Mouse (Mus musculus) embryonic facial prominence, embryonic 12.5 days (tissue): Measurements from ENCODE around the gene Mgll. TPM values are rescaled to one million over a fixed set of nuclear protein-coding genes. Genes with fewer than 3 reads are reported as not detected.
A peak's percentile ranks its signal among the peaks of the same experiment; 100 is the strongest.

Experiments used
- ATAC-seq: fragments of 200-750 bp; cut with Nextera tagmentation; 2 replicates; pipeline ENCODE4 v1.8.0; 2017; ENCODE audit not compliant: insufficient number of reproducible peaks, insufficient read depth, low FRiP score, low TSS enrichment
- H3K27ac ChIP-seq: fragments of 300-500 bp; sonication (generic); 2 replicates; pipeline ENCODE4 v1.5.1; 2016; ENCODE audit warnings: mild to moderate bottlenecking
- H3K27me3 ChIP-seq: fragments of 300-500 bp; sonication (generic); 2 replicates; pipeline ENCODE4 v1.6.1; 2016; ENCODE audit warnings: mild to moderate bottlenecking, moderate library complexity
- H3K36me3 ChIP-seq: fragments of 300-500 bp; sonication (generic); 2 replicates; pipeline ENCODE4 v1.6.1; 2016; ENCODE audit warnings: mild to moderate bottlenecking
- H3K4me1 ChIP-seq: fragments of 300-500 bp; sonication (generic); 2 replicates; pipeline ENCODE4 v1.6.1; 2016
- H3K4me2 ChIP-seq: fragments of 300-500 bp; sonication (generic); replicated peaks from 2 replicates; pipeline ENCODE4 v1.6.1; 2016; ENCODE audit warnings: mild to moderate bottlenecking, moderate library complexity
- H3K4me3 ChIP-seq: fragments of 300-500 bp; sonication (generic); 2 replicates; pipeline ENCODE4 v1.5.1; 2016; ENCODE audit warnings: mild to moderate bottlenecking
- H3K9ac ChIP-seq: fragments of 300-500 bp; sonication (generic); 2 replicates; pipeline ENCODE4 v1.6.1; 2016; ENCODE audit warnings: mild to moderate bottlenecking, moderate library complexity
- H3K9me3 ChIP-seq: fragments of 300-500 bp; sonication (generic); 2 replicates; pipeline ENCODE4 v1.6.1; 2016; ENCODE audit warnings: mild to moderate bottlenecking, moderate library complexity
- WGBS: fragments of 180-500 bp; shearing (Covaris S2); methylation state at CpG from one replicate; pipeline ENCODE4 v1.1.7; 2016; 5-methylcytosine and 5-hydroxymethylcytosine counted together
- polyA plus RNA-seq: library from polyadenylated mRNA; unstranded; fragments of >200 nt; fragmentation: Nextera tagmentation; extraction: Ambion mirVana; gene quantifications from 2 replicates; pipeline ENCODE4 v1.2.1, GENCODE M21; 2016

Gene Mgll
- polyA plus RNA-seq, 1 experiment from 2014 or later = 8.0 TPM

DNA sequence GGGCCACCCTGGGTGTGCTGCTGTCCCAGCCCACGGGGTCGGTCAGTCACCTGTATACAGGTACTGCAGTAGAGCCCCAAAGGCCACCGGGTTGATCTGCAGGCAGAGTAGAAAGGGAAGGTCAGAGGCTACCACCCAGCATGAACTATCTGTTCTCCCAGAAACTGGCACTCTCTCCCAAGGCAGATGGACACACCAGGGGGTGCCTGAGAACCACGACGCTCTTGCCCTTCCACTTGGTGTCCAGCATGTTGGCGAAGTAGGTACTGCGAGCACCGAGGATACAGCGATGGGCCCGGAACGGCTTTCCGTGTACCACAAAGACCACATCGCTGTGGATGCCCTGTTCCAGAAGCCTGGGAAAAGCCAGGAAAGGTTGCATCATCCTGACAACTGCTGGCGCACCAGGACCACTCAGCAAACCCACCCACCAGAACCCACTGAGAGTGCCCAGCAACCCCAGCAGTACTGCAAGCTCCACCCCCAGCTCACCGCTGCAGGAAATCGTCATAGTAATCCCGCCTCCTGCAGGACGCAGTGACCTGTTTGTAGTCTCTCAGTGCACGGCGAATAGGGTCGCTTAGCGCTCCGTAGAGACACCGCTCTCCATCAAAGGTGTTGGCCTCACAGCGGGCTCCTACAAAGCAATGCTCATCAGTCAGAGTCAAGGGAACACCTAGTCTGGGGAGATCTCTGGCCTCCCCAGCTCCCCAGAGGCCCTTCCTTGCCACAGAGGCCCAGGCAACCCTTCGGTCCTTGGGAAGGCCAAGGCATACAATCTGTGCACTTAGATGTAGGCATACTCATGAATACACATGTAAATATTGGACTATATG is 115.1 kb downstream of the Mgll start:
- H3K36me3 ChIP-seq = peaks cover 40% of the 10 kb centered on the region
- H3K9me3 ChIP-seq = no peaks in the 10 kb centered on the region
- H3K4me1 ChIP-seq = peaks cover 16% of the 10 kb centered on the region
- 81% methylated on average over 26 of the region's 26 CpGs for WGBS
- no peak for ATAC-seq
- no peak overlapping the region for H3K9ac ChIP-seq
- H3K4me3 ChIP-seq = no peak overlapping the region
- no peak overlapping the region for H3K27ac ChIP-seq
- no peaks in the 10 kb centered on the region for H3K27me3 ChIP-seq
- no peak overlapping the region for H3K4me2 ChIP-seq

DNA sequence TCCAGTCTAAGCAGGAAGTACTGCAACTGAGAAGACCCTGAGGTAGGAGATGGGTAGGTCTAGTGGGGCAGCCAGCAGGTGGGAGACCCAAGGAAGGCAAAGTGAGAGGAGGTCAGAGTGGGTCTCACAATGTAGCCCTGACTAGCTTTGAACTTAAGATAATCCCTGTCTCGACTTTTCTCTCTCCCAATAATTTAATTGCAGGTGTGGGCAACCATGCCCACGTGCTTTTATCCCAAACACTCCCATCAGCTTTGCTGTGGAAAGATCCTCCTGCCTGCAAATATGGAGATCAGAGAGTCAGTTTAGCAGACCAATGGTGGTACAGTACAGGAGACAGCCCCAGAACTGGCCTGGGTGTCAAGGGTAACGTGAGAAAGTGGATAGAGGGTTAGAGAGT is 116.0 kb downstream of the Mgll start:
- Histone ChIP-seq H3K4me2 (peak overlapping the region; percentile 88; the same call in 1 of the 2 replicates), H3K4me3 (no peak overlapping the region; the same call in 1 of the 2 replicates), H3K4me1 (peaks cover 16% of the 10 kb centered on the region), H3K9me3 (no peaks in the 10 kb centered on the region), H3K9ac (no peak overlapping the region), H3K27ac (no peak overlapping the region), H3K36me3 (peaks cover 43% of the 10 kb centered on the region), H3K27me3 (no peaks in the 10 kb centered on the region)
- ATAC-seq = no peak
- 79% methylated on average over 3 of the region's 3 CpGs for WGBS

DNA sequence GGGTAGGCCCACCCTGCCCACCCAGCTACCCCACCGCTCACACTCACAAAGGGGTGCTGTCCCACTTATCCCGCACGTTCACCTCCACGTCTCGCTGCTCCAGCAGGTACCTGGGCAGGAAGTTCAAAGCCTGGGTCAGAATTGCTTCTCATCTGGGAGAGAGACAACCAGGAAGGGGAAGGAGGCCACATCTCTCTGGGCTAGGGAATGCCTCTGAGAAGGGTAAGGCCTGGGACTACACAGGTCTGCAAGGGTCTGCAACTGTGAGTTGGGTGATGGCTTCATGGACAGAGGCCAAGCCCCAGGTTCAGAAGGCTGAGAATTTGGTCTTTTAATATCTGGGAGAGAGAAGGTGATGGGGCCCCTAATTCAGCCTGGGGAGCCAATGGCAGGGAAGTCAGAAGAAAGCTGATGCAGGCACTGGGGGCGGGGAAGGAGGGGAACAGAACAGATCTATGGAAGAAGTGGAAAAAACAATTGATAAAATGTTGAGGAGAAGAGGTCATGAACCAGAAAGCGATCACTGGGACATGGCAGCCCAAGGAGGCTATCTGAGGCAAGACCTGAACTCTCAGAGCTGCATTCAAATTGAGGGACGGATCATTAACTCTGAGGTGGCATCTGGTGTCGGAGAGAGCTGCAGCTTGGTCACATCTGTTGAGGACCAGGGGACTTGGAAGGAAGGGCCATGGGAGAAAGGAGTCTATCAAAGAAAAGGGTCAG is 116.7 kb downstream of the Mgll start:
- peaks cover 39% of the 10 kb centered on the region for H3K36me3 ChIP-seq
- peaks cover 16% of the 10 kb centered on the region for H3K4me1 ChIP-seq
- H3K9me3 ChIP-seq = no peaks in the 10 kb centered on the region
- H3K27ac ChIP-seq = peak overlapping the region; percentile 61
- H3K4me2 ChIP-seq = peak overlapping the region; percentile 88
- no peak for ATAC-seq
- H3K9ac ChIP-seq = peak overlapping the region; percentile 81
- WGBS = 57% methylated on average over 9 of the region's 9 CpGs
- peak overlapping the region; percentile 88 for H3K4me3 ChIP-seq
- H3K27me3 ChIP-seq = no peaks in the 10 kb centered on the region

DNA sequence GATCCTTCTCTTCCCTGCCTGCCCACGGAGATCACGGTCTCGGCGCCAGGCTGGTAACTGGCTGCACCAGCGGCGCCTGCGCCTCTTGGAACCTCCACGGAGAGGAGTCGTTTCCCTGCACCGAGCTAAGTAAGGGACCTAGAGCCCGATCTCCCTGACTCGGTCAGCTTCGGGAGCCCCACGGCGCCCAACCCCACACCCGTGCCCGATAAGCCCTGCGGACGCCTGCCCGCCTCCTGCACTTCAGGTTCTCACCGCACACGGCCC is 117.2 kb downstream of the Mgll start:
- peak overlapping the region; percentile 88 for H3K4me2 ChIP-seq
- H3K4me1 ChIP-seq = peaks cover 16% of the 10 kb centered on the region
- peak overlapping the region; percentile 88 for H3K4me3 ChIP-seq
- H3K9ac ChIP-seq = peak overlapping the region; percentile 81
- H3K27ac ChIP-seq = peak overlapping the region; percentile 61
- H3K27me3 ChIP-seq = no peaks in the 10 kb centered on the region
- H3K36me3 ChIP-seq = peaks cover 34% of the 10 kb centered on the region
- WGBS = under 1% methylated on average over 22 of the region's 22 CpGs
- peak; percentile 25 for ATAC-seq
- no peaks in the 10 kb centered on the region for H3K9me3 ChIP-seq

DNA sequence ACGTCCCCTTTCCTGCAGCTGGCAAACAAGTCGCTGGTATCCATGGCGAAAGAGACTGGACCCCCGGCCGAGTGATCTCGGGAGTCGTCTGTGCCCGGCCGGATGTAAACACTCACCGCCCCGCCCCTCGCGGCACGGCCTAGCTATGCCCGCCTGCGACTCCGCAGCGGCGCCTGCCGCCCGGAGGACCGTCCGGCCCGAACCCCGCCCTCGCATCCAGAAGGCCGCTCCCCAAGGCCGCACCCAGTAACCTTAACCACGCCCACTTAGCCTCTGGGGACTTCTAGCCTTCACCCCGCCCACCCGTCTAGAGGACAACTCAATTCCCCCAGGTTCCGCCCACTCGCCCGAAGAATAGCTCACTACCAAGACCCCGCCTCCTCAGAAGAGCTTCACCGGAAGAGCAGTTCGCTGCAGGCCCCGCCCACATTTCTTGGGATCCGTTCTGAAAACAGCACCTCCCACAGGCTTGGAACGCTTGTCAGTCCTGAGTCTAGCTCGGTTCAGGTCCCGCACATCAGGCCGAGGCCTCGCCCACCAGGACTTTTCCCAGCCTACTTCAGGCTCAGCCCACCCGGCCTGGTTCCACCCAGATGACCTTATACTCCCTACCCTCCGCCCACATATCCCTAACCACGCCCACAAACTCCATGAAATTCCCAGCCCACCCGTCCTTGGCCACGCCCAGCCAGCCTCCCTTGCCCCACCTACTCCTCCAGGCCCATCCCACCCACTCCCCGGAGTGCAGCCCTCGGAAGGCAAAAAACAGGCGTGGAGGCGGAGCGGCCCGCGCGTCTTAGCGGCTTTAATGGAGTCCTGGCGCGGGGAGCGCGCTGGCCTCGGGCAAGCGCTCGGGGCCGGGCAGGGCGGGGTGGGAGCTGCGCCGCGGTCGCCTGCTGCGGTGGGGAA is 117.8 kb downstream of the Mgll start, which contains the start of gene Abtb1:
Gene Abtb1 (minus strand): TSS at position 204 of the 909 bp plus-strand sequence.
- H3K36me3 ChIP-seq = peaks cover 28% of the 10 kb centered on the region
- H3K4me3 ChIP-seq = peak within 1 kb of the TSS; percentile 88
- H3K4me2 ChIP-seq = peak within 1 kb of the TSS; percentile 88
- H3K9me3 ChIP-seq = no peaks in the 10 kb centered on the region
- under 1% methylated on average over 70 of the region's 72 CpGs for WGBS
- H3K27ac ChIP-seq = peak within 1 kb of the TSS; percentile 80
- peak within 1 kb of the TSS; percentile 81 for H3K9ac ChIP-seq
- peaks cover 16% of the 10 kb centered on the region for H3K4me1 ChIP-seq
- ATAC-seq = peak; percentile 96
- H3K27me3 ChIP-seq = no peaks in the 10 kb centered on the region

DNA sequence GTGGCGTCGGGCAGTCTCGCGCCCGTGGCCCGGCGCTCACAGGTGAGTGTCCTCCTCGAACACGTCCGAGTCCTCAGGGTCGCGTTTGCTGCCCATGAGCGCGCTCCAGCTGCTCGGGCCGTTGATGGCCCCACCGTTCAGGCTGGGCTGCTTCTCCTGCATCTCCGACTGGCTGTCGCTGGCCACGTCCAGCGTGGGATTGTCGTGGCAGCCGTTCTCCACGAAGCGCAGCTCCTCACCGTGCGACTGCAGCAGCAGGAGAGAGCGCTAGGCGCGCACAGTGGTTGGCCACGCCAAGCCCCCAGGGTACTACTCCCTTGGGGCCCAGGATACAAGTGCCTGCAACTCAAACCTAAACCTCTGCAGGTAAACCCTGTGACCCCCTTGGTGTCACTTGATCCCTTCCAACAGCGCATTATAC is 118.5 kb downstream of the Mgll start:
- under 1% methylated on average over 32 of the region's 32 CpGs for WGBS
- peaks cover 22% of the 10 kb centered on the region for H3K36me3 ChIP-seq
- H3K27me3 ChIP-seq = no peaks in the 10 kb centered on the region
- no peaks in the 10 kb centered on the region for H3K9me3 ChIP-seq
- peak overlapping the region; percentile 88 for H3K4me2 ChIP-seq
- ATAC-seq = peak; percentile 2; the same call in 1 of the 2 replicates
- H3K4me3 ChIP-seq = peak overlapping the region; percentile 88
- H3K4me1 ChIP-seq = peaks cover 16% of the 10 kb centered on the region
- H3K9ac ChIP-seq = peak overlapping the region; percentile 72
- H3K27ac ChIP-seq = peak overlapping the region; percentile 80

DNA sequence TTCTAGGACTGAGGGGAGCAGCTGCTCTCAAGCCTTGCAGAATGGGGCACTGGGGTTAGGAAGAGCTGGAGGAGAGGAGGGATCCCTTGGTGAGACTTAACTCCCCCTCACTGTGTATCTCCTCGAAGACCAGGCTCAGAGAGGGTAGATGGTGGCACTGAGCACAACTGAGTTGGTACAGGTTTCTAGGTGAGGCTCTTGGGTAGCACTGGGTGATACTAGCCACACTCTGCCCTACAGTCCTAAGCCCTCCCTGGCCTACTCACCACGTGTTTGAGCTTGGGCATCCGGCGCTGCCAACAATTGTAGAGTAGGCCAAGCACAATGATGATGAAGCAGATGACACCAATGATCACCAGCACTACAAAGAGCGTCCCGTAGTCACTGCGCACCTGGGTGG is 119.0 kb downstream of the Mgll start:
- Histone ChIP-seq H3K27ac (0 out of 2 replicates have a peak overlapping the region, but pooled peaks have one; percentile 80), H3K27me3 (no peaks in the 10 kb centered on the region), H3K9ac (peak overlapping the region; percentile 72), H3K36me3 (peaks cover 17% of the 10 kb centered on the region), H3K4me3 (peak overlapping the region; percentile 88), H3K4me1 (peaks cover 16% of the 10 kb centered on the region), H3K4me2 (peak overlapping the region; percentile 88), H3K9me3 (no peaks in the 10 kb centered on the region)
- no peak for ATAC-seq
- 70% methylated on average over 7 of the region's 7 CpGs for WGBS

DNA sequence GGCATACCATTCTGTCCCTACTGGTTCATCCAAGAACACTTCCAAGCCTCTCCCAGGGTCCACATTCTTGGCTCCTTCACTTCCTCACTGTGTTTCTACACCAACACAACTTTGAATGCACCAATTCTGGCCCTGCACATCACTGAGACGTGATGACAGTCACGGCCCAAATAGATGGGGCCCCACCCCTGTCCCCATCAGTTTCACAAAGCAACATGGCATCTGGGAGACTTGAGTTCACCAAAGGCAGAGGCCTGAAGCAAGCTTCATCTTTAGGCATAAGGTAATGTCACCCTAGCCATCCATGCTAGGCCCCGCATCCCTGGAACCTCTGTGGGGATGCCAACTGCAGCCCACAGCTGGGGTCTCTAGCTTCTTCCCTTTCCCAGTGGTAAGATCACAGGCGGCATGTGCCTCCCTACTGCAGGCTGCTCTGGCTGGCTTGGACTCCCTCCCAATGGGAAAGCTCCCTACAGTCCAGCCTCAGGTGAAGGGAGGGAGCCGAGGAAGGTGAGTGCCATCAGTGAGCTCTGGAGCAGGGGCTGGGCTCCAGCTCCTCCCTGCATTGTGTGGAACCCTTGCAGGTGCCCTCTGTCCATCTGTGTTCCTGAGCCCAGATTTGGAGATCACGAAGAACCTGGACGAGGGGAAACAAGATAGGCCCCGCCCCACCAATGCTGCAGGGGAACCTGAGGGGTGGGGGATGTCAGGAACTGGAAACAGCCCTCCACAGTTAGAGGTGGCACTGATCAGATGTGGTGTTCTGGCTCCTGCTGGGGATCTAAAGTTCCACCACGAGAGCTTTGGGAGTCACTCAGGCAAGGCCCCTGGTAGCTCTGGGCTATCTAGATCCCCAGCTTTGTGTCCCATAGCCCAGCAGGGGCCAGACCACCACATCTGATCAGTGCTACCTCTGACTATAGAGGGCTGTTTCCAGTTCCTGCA is 119.8 kb downstream of the Mgll start:
- Histone ChIP-seq H3K4me2 (no peak overlapping the region), H3K27me3 (no peaks in the 10 kb centered on the region), H3K9ac (no peak overlapping the region), H3K9me3 (no peaks in the 10 kb centered on the region), H3K36me3 (peaks cover 15% of the 10 kb centered on the region), H3K27ac (no peak overlapping the region), H3K4me3 (no peak overlapping the region), H3K4me1 (peaks cover 16% of the 10 kb centered on the region)
- ATAC-seq = no peak
- 74% methylated on average over 9 of the region's 9 CpGs for WGBS

DNA sequence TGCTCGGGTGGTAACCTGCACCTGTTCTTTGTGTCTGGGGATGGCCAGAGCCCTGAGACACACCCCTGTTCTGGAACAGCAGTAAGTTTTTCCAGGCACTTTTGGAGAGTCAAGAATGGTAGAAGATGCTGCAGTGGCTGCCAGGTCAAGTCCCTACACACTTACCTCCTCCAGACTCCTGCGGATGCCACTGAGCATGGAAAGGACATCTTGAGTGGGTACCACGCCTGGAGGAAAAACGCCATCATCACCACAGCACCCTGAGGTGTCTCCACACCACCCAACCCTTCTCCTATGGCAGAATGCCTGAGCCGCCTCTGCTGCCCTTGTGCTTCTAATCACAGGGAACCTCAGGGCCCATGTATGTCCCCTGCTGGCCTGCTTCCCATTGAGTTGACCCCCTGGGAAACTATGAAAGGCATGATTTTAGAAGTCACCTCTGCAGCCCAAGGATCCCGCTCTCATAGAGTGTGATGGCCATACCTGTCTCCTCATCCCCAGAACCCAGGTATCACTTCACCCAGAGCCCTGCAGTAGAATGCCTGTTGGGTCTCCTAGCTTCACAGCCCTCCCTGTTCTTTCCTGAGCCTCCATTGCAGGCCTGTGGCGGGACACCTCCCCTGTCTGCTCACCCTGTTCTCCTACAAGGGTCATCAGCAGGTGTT is 120.8 kb downstream of the Mgll start:
- ATAC-seq = no peak
- Histone ChIP-seq H3K27me3 (no peaks in the 10 kb centered on the region), H3K9me3 (no peaks in the 10 kb centered on the region), H3K36me3 (peaks cover 16% of the 10 kb centered on the region), H3K9ac (no peak overlapping the region), H3K4me2 (no peak overlapping the region), H3K4me3 (no peak overlapping the region), H3K27ac (no peak overlapping the region), H3K4me1 (peaks cover 16% of the 10 kb centered on the region)
- 78% methylated on average over 7 of the region's 7 CpGs for WGBS

DNA sequence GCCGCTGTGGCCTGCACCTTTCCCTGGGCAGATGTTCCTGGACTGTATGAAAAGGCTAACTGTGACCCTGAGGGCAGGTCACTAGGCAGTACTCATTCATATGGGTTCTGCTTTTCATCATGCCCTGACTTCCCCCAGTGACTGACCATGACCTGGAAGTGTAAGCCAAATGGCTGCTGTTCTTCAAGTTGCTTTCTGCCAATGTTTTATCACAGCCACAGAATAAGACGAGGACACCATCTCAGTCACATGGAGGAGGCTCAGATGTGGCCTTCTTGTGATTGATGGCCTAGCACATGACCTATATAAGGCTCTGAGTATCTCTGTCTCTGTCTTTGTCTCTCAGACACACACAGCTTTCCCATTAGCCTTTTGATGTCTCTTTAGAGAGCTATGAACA is 123.4 kb downstream of the Mgll start:
- Histone ChIP-seq H3K4me1 (peaks cover 6% of the 10 kb centered on the region), H3K27me3 (no peaks in the 10 kb centered on the region), H3K36me3 (peaks cover 23% of the 10 kb centered on the region), H3K27ac (no peak overlapping the region), H3K9me3 (no peaks in the 10 kb centered on the region), H3K9ac (no peak overlapping the region), H3K4me2 (no peak overlapping the region), H3K4me3 (no peak overlapping the region)
- WGBS = 54% methylated on average over 2 of the region's 2 CpGs
- no peak for ATAC-seq
